Mouse (Mus musculus): Measurements from ENCODE around the gene Nek4. TPM values are rescaled to one million over a fixed set of nuclear protein-coding genes. Genes with fewer than 3 reads are reported as not detected.

Nek4 gene
- total RNA-seq, 1 experiment from 2014 or later, result 18.1 TPM

Other genes starting within 250 kb of the Nek4 start
- gene Sfmbt1, start 236.5 kb upstream of the Nek4 start, total RNA-seq (2017), result 16.0 and 18.9 TPM in 2 replicates
- gene Tmem110, start 125.8 kb upstream of the Nek4 start, total RNA-seq (2017), result 6.4 and 6.8 TPM in 2 replicates
- gene Mustn1, start 72.2 kb upstream of the Nek4 start, total RNA-seq (2017), result 0.78 TPM in 1 of 2 replicates, not detected in the other
- not detected in 2 replicates for gene Itih4, start 64.9 kb upstream of the Nek4 start, total RNA-seq (2017)
- not detected in 2 replicates for gene Itih3, start 27.6 kb upstream of the Nek4 start, total RNA-seq (2017)
- not detected in 2 replicates for gene Itih1, start 8.1 kb upstream of the Nek4 start, total RNA-seq (2017)
- 20.5 and 36.3 TPM in 2 replicates for gene Glt8d1, start 50.0 kb downstream of the Nek4 start, total RNA-seq (2017)
- 82.0 and 94.8 TPM in 2 replicates for gene Spcs1, start 50.3 kb downstream of the Nek4 start, total RNA-seq (2017)
- gene Pbrm1, start 67.8 kb downstream of the Nek4 start, total RNA-seq (2017), result 83.0 and 120 TPM in 2 replicates
- 438 and 468 TPM in 2 replicates for gene Gnl3, start 67.8 kb downstream of the Nek4 start, total RNA-seq (2017)
- 23.6 and 45.1 TPM in 2 replicates for gene Smim4, start 177.6 kb downstream of the Nek4 start, total RNA-seq (2017)
- 88.3 and 112 TPM in 2 replicates for gene Nt5dc2, start 179.7 kb downstream of the Nek4 start, total RNA-seq (2017)
- gene Stab1, start 217.3 kb downstream of the Nek4 start, total RNA-seq (2017), result not detected in 2 replicates